Mouse (Mus musculus) heart, embryonic 14.5 days (tissue): ENCODE data around the gene Cyb5r1. TPM values are rescaled to one million over a fixed set of nuclear protein-coding genes. Genes with fewer than 3 reads are reported as not detected.
"Not testable (repeated sequence)": the region's sequence is repeated elsewhere in the genome, so short reads cannot be mapped to it uniquely, and the experiment has no call there.

Source experiments
- ATAC-seq: fragments of 200-750 bp; cut with Nextera tagmentation; 2 replicates; pipeline ENCODE4 v1.8.0; 2017; ENCODE audit warnings: low read depth, moderate TSS enrichment; ENCODE audit not compliant: insufficient number of reproducible peaks, insufficient read depth, low FRiP score
- H3K27ac ChIP-seq, 2 experiments: fragments of 200-500 bp in 1 of 2; fragments of 300-500 bp in 1 of 2; sonication (generic) in 1 of 2; replicated peaks in 1 of 2; 2 replicates each; pipeline ENCODE4 v1.5.1; 2012 to 2014; ENCODE audit warnings: low read depth in 2 of 2, low read length in 2 of 2, control low read depth in 1 of 2, mild to moderate bottlenecking in 1 of 2, mixed read lengths in 1 of 2; ENCODE audit not compliant: control insufficient read depth in 1 of 2, insufficient read depth in 1 of 2
- H3K27me3 ChIP-seq: fragments of 300-500 bp; sonication (generic); 2 replicates; pipeline ENCODE4 v1.6.1; 2014; ENCODE audit warnings: mild to moderate bottlenecking, low read length, control low read depth; ENCODE audit not compliant: control insufficient read depth, insufficient read depth
- H3K36me3 ChIP-seq: fragments of 300-500 bp; sonication (generic); 2 replicates; pipeline ENCODE4 v1.6.1; 2014; ENCODE audit warnings: mild to moderate bottlenecking, control low read depth, low read length, mixed read lengths; ENCODE audit not compliant: control insufficient read depth, insufficient read depth
- H3K4me1 ChIP-seq, 2 experiments: fragments of 200-500 bp in 1 of 2; fragments of 300-500 bp in 1 of 2; sonication (generic) in 1 of 2; 2 replicates each; pipeline ENCODE4 v1.6.1; 2012 to 2014; ENCODE audit warnings: low read length in 2 of 2, control low read depth in 1 of 2, mixed read lengths in 1 of 2; ENCODE audit not compliant: control insufficient read depth in 2 of 2, insufficient read depth in 2 of 2
- H3K4me2 ChIP-seq: fragments of 300-500 bp; sonication (generic); 2 replicates; pipeline ENCODE4 v1.6.1; 2014; ENCODE audit warnings: mild to moderate bottlenecking, low read length
- H3K4me3 ChIP-seq, 2 experiments: fragments of 200-500 bp in 1 of 2; fragments of 300-500 bp in 1 of 2; sonication (generic) in 1 of 2; 2 replicates each; pipeline ENCODE4 v1.5.1; 2012 to 2014; ENCODE audit warnings: low read length in 2 of 2, mild to moderate bottlenecking in 2 of 2, control low read depth in 1 of 2, low read depth in 1 of 2, moderate library complexity in 1 of 2; ENCODE audit not compliant: control insufficient read depth in 1 of 2, insufficient read depth in 1 of 2
- H3K9ac ChIP-seq: fragments of 300-500 bp; sonication (generic); 2 replicates; pipeline ENCODE4 v1.6.1; 2014; ENCODE audit warnings: mild to moderate bottlenecking, low read length
- H3K9me3 ChIP-seq: fragments of 300-500 bp; sonication (generic); 2 replicates; pipeline ENCODE4 v1.6.1; 2016; ENCODE audit warnings: low read length, control low read depth; ENCODE audit not compliant: control insufficient read depth
- WGBS: fragments of 180-500 bp; shearing (Covaris S2); extraction: QIAGEN DNeasy Blood & Tissue Kit; methylation state at CpG from one replicate; pipeline ENCODE4 v1.1.7; 2014; 5-methylcytosine and 5-hydroxymethylcytosine counted together
- polyA plus RNA-seq: library from polyadenylated mRNA; unstranded; fragments of >200 nt; fragmentation: Nextera tagmentation; extraction: Ambion mirVana; gene quantifications from 2 replicates; pipeline ENCODE4 v1.2.1, GENCODE M21; 2014

The Cyb5r1 gene
- polyA plus RNA-seq, 1 experiment from 2014 or later, result 40.6 TPM

GRCm38 (mm10) chr1:134433002-134433401, 27.6 kb downstream of the Cyb5r1 start:
- Histone ChIP-seq H3K9me3 (no peaks in the 10 kb centered on the region), H3K27me3 (no peaks in the 10 kb centered on the region), H3K9ac (no peak overlapping the region), H3K4me1 (no peaks in the 10 kb centered on the region), H3K4me2 (no peak overlapping the region), H3K36me3 (peaks cover 60% of the 10 kb centered on the region), H3K27ac (no peak overlapping the region), H3K4me3 (no peak overlapping the region)
- no peak for ATAC-seq
- 81% methylated on average over 10 of the region's 10 CpGs for WGBS

GRCm38 (mm10) chr1:134433473-134433872, 28.1 kb downstream of the Cyb5r1 start:
- no peak overlapping the region for H3K9ac ChIP-seq
- ATAC-seq, result no peak
- WGBS, result 93% methylated on average over 4 of the region's 4 CpGs

GRCm38 (mm10) chr1:134435414-134435813, 30.1 kb downstream of the Cyb5r1 start:
- Histone ChIP-seq H3K27ac (no peak overlapping the region), H3K9ac (no peak overlapping the region), H3K36me3 (peaks cover 36% of the 10 kb centered on the region), H3K4me2 (no peak overlapping the region), H3K9me3 (no peaks in the 10 kb centered on the region), H3K4me3 (no peak overlapping the region), H3K4me1 (no peaks in the 10 kb centered on the region), H3K27me3 (no peaks in the 10 kb centered on the region)
- WGBS, result 29% methylated on average over 4 of the region's 4 CpGs
- no peak for ATAC-seq

More at GRCm38 (mm10) chr1:134433473-134433872, 28.1 kb downstream of the Cyb5r1 start:
- H3K36me3 ChIP-seq, result peaks cover 55% of the 10 kb centered on the region
- H3K4me2 ChIP-seq, result no peak overlapping the region
- no peaks in the 10 kb centered on the region for H3K27me3 ChIP-seq
- H3K27ac ChIP-seq, result no peak overlapping the region
- no peaks in the 10 kb centered on the region for H3K9me3 ChIP-seq
- no peak overlapping the region for H3K4me3 ChIP-seq
- H3K4me1 ChIP-seq, result no peaks in the 10 kb centered on the region

- Histone ChIP-seq H3K27me3 (no peaks in the 10 kb centered on the region), H3K4me1 (no peaks in the 10 kb centered on the region), H3K4me2 (no peak overlapping the region), H3K4me3 (no peak overlapping the region), H3K36me3 (no peaks in the 10 kb centered on the region), H3K9me3 (no peaks in the 10 kb centered on the region), H3K27ac (no peak overlapping the region), H3K9ac (no peak overlapping the region)
- no peak for ATAC-seq
- WGBS, result 86% methylated on average over 6 of the region's 6 CpGs
These were observed 35.1 kb downstream of the Cyb5r1 start for GRCm38 (mm10) chr1:134440437-134440836.

- not testable (repeated sequence) for H3K27ac ChIP-seq, ATAC-seq, H3K9me3 ChIP-seq, H3K4me3 ChIP-seq, H3K9ac ChIP-seq, H3K4me1 ChIP-seq, H3K4me2 ChIP-seq, H3K36me3 ChIP-seq, H3K27me3 ChIP-seq
- WGBS, result 93% methylated on average over 6 of the region's 10 CpGs
These were observed 36.4 kb downstream of the Cyb5r1 start for GRCm38 (mm10) chr1:134441737-134442136.

- 97% methylated on average over 3 of the region's 3 CpGs for WGBS
- H3K36me3 ChIP-seq, result no peaks in the 10 kb centered on the region
- no peaks in the 10 kb centered on the region for H3K9me3 ChIP-seq
- H3K9ac ChIP-seq, result no peak overlapping the region
- no peaks in the 10 kb centered on the region for H3K4me1 ChIP-seq
- ATAC-seq, result no peak
- H3K4me3 ChIP-seq, result no peak overlapping the region
- no peaks in the 10 kb centered on the region for H3K27me3 ChIP-seq
- no peak overlapping the region for H3K27ac ChIP-seq
- no peak overlapping the region for H3K4me2 ChIP-seq
These were observed 37.0 kb downstream of the Cyb5r1 start for GRCm38 (mm10) chr1:134442394-134442793.

- WGBS, result 80% methylated on average over 1 of the region's 1 CpGs
- H3K36me3 ChIP-seq, H3K4me2 ChIP-seq, H3K27me3 ChIP-seq, H3K4me1 ChIP-seq, ATAC-seq, H3K9ac ChIP-seq, H3K9me3 ChIP-seq, H3K27ac ChIP-seq, H3K4me3 ChIP-seq: not testable (repeated sequence)
These were observed 37.9 kb downstream of the Cyb5r1 start for GRCm38 (mm10) chr1:134443288-134443687.

- Histone ChIP-seq H3K4me1 (no peaks in the 10 kb centered on the region), H3K36me3 (no peaks in the 10 kb centered on the region), H3K9me3 (no peaks in the 10 kb centered on the region), H3K4me3 (no peak overlapping the region), H3K27ac (no peak overlapping the region), H3K4me2 (no peak overlapping the region), H3K27me3 (no peaks in the 10 kb centered on the region), H3K9ac (no peak overlapping the region)
- ATAC-seq, result no peak
- 71% methylated on average over 2 of the region's 2 CpGs for WGBS
These were observed 40.1 kb downstream of the Cyb5r1 start for GRCm38 (mm10) chr1:134445418-134445817.
